Mouse (Mus musculus) thymus, adult 2 months (tissue): ENCODE data around the gene Mief1.
A peak's percentile ranks its signal among the peaks of the same experiment; 100 is the strongest.

Experiments
- CTCF ChIP-seq: fragments of 200-500 bp; IDR thresholded peaks from 2 replicates; pipeline ENCODE4 v1.5.1; 2012; ENCODE audit warnings: mild to moderate bottlenecking, control low read depth, low read length, moderate library complexity, borderline replicate concordance; ENCODE audit not compliant: control insufficient read depth, poor library complexity, insufficient read depth; ENCODE audit errors: extremely low read depth
- POLR2A ChIP-seq: fragments of 200-500 bp; IDR thresholded peaks from 2 replicates; pipeline ENCODE4 v1.6.1; 2012; ENCODE audit warnings: mild to moderate bottlenecking, low read length, control low read depth, moderate library complexity; ENCODE audit not compliant: control insufficient read depth, poor library complexity, insufficient read depth; ENCODE audit errors: extremely low read depth

- TF ChIP-seq CTCF (peak; percentile 78; the same call in 1 of the 2 replicates), POLR2A (no peak)
Observed at GRCm38 (mm10) chr15:80289436-80289835, 55.6 kb downstream of the Mief1 start.
